In genomic region chr5:9703385-9704009, GRCm38 (mm10) we compare ENCODE assay signal across 11 mouse cellular contexts. TPM values are rescaled to one million over a fixed set of nuclear protein-coding genes. Genes with fewer than 3 reads are reported as not detected.
DNase-seq lines count a peak whose midpoint lies in the region; ATAC-seq and TF ChIP-seq lines count a peak whose summit lies in the region.
"Had no signal": no experiment of that assay in that cellular context is flagged by ENCODE, and none has a peak within 500 bp of the region (broad histone marks: within the 10 kb centered on the region; RNA-seq: fewer than 3 reads in every experiment).

No protein-coding gene starts in this region.

- intact Hi-C loops in heart, adult 2 months (cut with DNase I), result loop anchor here (1.0 kb wide), 1 partner anchor 162 kb away; no protein-coding TSS in a partner anchor
- intact Hi-C loops in heart, postnatal 25 days (cut with DNase I), result loop anchor here (2.0 kb wide), 1 partner anchor 163 kb away; no protein-coding TSS in a partner anchor

- 53% methylated on average over 3 of the region's 3 CpGs for WGBS in heart, adult 2 months
- 26% methylated on average over 3 of the region's 3 CpGs for WGBS in hindbrain, embryonic 10.5 days
- WGBS in midbrain, embryonic 15.5 days, result 19% methylated on average over 3 of the region's 3 CpGs
- WGBS in kidney, adult 2 months, result 58% methylated on average over 3 of the region's 3 CpGs

- H3K27ac ChIP-seq in heart, adult 2 months, result no peak overlapping the region
- no peak overlapping the region for H3K27ac ChIP-seq in hindbrain, embryonic 10.5 days
- no peak overlapping the region for H3K27ac ChIP-seq in midbrain, embryonic 15.5 days
- H3K27ac ChIP-seq in kidney, adult 2 months (ENCODE audit: insufficient read depth, low read depth, low read length), result no peak overlapping the region
- H3K27ac ChIP-seq: intestine, embryonic 15.5 days; liver, embryonic 15.5 days had no signal

- TF ChIP-seq EP300 in heart, adult 2 months (IDR thresholded peaks at IDR 0.05; ENCODE audit: insufficient read depth, low read depth, low read length), result no peak

- no peaks in the 10 kb centered on the region for H3K4me1 ChIP-seq in heart, adult 2 months (ENCODE audit: control insufficient read depth, insufficient read depth, low read length)
- H3K4me1 ChIP-seq in hindbrain, embryonic 10.5 days (replicated peaks), result no peaks in the 10 kb centered on the region; the same call in 1 of the 2 replicates
- H3K4me1 ChIP-seq in midbrain, embryonic 15.5 days, result no peaks in the 10 kb centered on the region
- H3K4me1 ChIP-seq in kidney, adult 2 months (ENCODE audit: control insufficient read depth, insufficient read depth, low read length), result no peaks in the 10 kb centered on the region
- H3K4me1 ChIP-seq: intestine, embryonic 15.5 days; liver, embryonic 15.5 days had no signal

- ATAC-seq in midbrain, embryonic 15.5 days (replicated peaks), result peak; percentile 75
- ATAC-seq: intestine, embryonic 15.5 days had no signal

- TF ChIP-seq POLR2A in heart, adult 2 months (IDR thresholded peaks at IDR 0.05; ENCODE audit: insufficient read depth, low read depth, low read length), result no peak
- TF ChIP-seq POLR2A in brain, embryonic 14.5 days (IDR thresholded peaks at IDR 0.05; ENCODE audit: borderline replicate concordance, extremely low read depth, insufficient read depth, insufficient read length, poor library complexity, severe bottlenecking), result no peak
- no peak for TF ChIP-seq POLR2A in kidney, adult 2 months (IDR thresholded peaks at IDR 0.05; ENCODE audit: low read depth, low read length)

- no peaks in the 10 kb centered on the region for H3K36me3 ChIP-seq in heart, adult 2 months (ENCODE audit: control insufficient read depth, insufficient read depth, low read length)
- H3K36me3 ChIP-seq in hindbrain, embryonic 10.5 days, result no peaks in the 10 kb centered on the region
- no peaks in the 10 kb centered on the region for H3K36me3 ChIP-seq in midbrain, embryonic 15.5 days (replicated peaks)
- H3K36me3 ChIP-seq in kidney, adult 2 months (ENCODE audit: control insufficient read depth, insufficient read depth, low read length), result no peaks in the 10 kb centered on the region
- H3K36me3 ChIP-seq: intestine, embryonic 15.5 days; liver, embryonic 15.5 days had no signal

- H3K9ac ChIP-seq in heart, adult 2 months (ENCODE audit: low read depth, low read length), result no peak overlapping the region
- no peak overlapping the region for H3K9ac ChIP-seq in midbrain, embryonic 15.5 days
- H3K9ac ChIP-seq: intestine, embryonic 15.5 days; liver, embryonic 15.5 days had no signal

- H3K9me3 ChIP-seq in hindbrain, embryonic 10.5 days, result no peaks in the 10 kb centered on the region
- no peaks in the 10 kb centered on the region for H3K9me3 ChIP-seq in midbrain, embryonic 15.5 days
- H3K9me3 ChIP-seq: intestine, embryonic 15.5 days; liver, embryonic 15.5 days had no signal

- no peak overlapping the region for H3K4me2 ChIP-seq in midbrain, embryonic 15.5 days
- H3K4me2 ChIP-seq: intestine, embryonic 15.5 days; liver, embryonic 15.5 days had no signal

- peak; percentile 62 for TF ChIP-seq CTCF in heart, adult 2 months (IDR thresholded peaks at IDR 0.05)
- TF ChIP-seq CTCF in brain, embryonic 14.5 days (IDR thresholded peaks at IDR 0.05; ENCODE audit: borderline replicate concordance, extremely low read depth, insufficient read depth, insufficient read length), result peak; percentile 44; the same call in 1 of the 2 replicates
- no peak for TF ChIP-seq CTCF in kidney, adult 2 months (conservative IDR thresholded peaks at IDR 0.05; ENCODE audit: insufficient read depth, insufficient read length, low read depth, low read length)

- no peaks in the 10 kb centered on the region for H3K79me2 ChIP-seq in heart, adult 2 months (replicated peaks; ENCODE audit: control insufficient read depth, insufficient read depth, low read length)

- no peaks in the 10 kb centered on the region for H3K27me3 ChIP-seq in heart, adult 2 months (ENCODE audit: control insufficient read depth, insufficient read depth, low read length)
- H3K27me3 ChIP-seq in hindbrain, embryonic 10.5 days (ENCODE audit: insufficient read depth, poor library complexity, severe bottlenecking), result no peaks in the 10 kb centered on the region
- H3K27me3 ChIP-seq in midbrain, embryonic 15.5 days (replicated peaks), result no peaks in the 10 kb centered on the region
- H3K27me3 ChIP-seq in kidney, adult 2 months (replicated peaks; ENCODE audit: control insufficient read depth, insufficient read depth, low read length), result no peaks in the 10 kb centered on the region; the same call in 1 of the 2 replicates
- H3K27me3 ChIP-seq: intestine, embryonic 15.5 days; liver, embryonic 15.5 days had no signal

- DNase-seq in heart, adult 2 months, result no peak
- DNase-seq in heart, postnatal 25 days (ENCODE audit: low spot score), result no peak
- peak; percentile 87 for DNase-seq in brain, embryonic 14.5 days (ENCODE audit: low read depth)
- DNase-seq in hindbrain, embryonic 10.5 days (ENCODE audit: low spot score), result peak; percentile 8
- no peak for DNase-seq in thymus, postnatal 36 days
- no peak for DNase-seq in liver
- no peak for DNase-seq in kidney, adult 2 months
- DNase-seq: adrenal gland, postnatal 36 days had no signal

- H3K4me3 ChIP-seq in heart, adult 2 months, result no peak overlapping the region
- no peak overlapping the region for H3K4me3 ChIP-seq in hindbrain, embryonic 10.5 days
- H3K4me3 ChIP-seq in midbrain, embryonic 15.5 days, result no peak overlapping the region
- no peak overlapping the region for H3K4me3 ChIP-seq in kidney, adult 2 months (ENCODE audit: insufficient read depth, low read depth, low read length)
- H3K4me3 ChIP-seq: intestine, embryonic 15.5 days; liver, embryonic 15.5 days had no signal

RNA-seq across cellular contexts. Expression of gene Grm3, which starts 21.5 kb away (rescaled TPM):
- not detected for total RNA-seq in heart, adult 2 months (2021)
- polyA plus RNA-seq in heart, adult 2 months (2012; rRNA removed), result not detected in 2 replicates
- total RNA-seq in heart, postnatal 25 days (2021), result not detected
- 4.7 and 12.1 TPM in 2 replicates for polyA plus RNA-seq in brain, embryonic 14.5 days (2012; rRNA removed)
- polyA plus RNA-seq in hindbrain, embryonic 10.5 days (2016; fragmentation: Nextera tagmentation; extraction: Ambion mirVana), result 2.0 and 2.1 TPM in 2 replicates
- 55.6 and 56.2 TPM in 2 replicates for polyA plus RNA-seq in midbrain, embryonic 15.5 days (2015; fragmentation: Nextera tagmentation; extraction: Ambion mirVana)
- 0.05 TPM in 1 of 2 replicates, not detected in the other for polyA plus RNA-seq in kidney, adult 2 months (2012; rRNA removed)

Comparison
In these comparisons a context has a peak if more than half of its experiments do, and no peak if none do; other contexts are left out.
1. DNase-seq: peak in brain, embryonic 14.5 days (single experiment) and hindbrain, embryonic 10.5 days (single experiment); none in heart, adult 2 months (0 of 2), heart, postnatal 25 days (single experiment), thymus, postnatal 36 days (0 of 2), liver (single experiment) and kidney, adult 2 months (single experiment).